Comparison of ENCODE assay signal across 29 mouse cellular contexts in the genomic region with DNA sequence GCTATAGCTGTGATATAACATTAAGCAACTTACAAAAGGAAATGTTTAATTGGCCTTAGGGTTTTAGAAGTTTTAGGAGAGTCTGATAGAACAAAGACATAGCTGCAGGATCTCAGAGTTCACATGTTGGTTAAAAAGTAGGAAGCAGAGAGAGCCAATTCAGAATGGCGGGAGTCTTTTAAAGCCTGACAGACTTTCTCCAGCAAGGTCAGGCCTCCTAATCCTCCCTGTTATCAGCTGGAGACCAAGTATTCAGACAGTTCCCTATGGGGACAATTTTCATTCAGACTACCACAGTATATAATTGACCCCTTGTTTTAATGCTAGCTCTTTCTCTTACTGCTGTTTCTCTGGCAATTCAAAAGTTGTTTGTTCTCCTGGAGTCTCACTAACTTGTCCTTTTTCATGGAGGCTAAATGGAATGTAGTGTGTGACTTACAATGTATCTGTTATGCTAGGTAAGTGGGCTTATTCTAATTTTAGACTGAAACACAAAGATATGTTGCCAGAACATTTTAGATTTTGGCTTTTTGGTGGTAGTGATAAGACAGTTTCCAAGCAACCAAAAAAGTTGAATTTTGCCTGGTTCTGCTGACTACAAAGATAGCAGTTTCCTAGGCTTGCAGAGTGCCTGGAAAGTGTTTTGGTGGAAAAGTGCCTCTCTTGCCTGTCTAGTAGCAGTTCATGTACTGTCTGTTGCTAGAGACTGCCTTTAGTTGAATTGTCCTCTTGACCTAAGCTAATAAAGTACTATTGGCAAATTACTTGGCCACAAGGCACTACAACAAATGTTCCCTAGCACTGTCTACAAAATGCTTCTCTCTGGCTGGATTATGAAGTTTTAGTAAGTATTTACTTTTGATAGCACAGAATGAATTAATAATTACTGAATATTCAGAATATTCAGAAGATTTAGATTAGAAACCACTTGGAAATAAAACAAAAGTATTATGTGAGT. TPM values are rescaled to one million over a fixed set of nuclear protein-coding genes. Genes with fewer than 3 reads are reported as not detected.
DNase-seq lines count a peak whose midpoint lies in the region; ATAC-seq and TF ChIP-seq lines count a peak whose summit lies in the region.
"Had no signal": no experiment of that assay in that cellular context is flagged by ENCODE, and none has a peak within 500 bp of the region (broad histone marks: within the 10 kb centered on the region; RNA-seq: fewer than 3 reads in every experiment).

No protein-coding gene starts in this region.

- H3K36me3 ChIP-seq in forebrain, embryonic 14.5 days (ENCODE audit: control insufficient read depth, insufficient read depth, low read length), result peaks cover under 1% of the 10 kb centered on the region; the same call in 1 of the 2 replicates
- H3K36me3 ChIP-seq in forebrain, embryonic 16.5 days (ENCODE audit: control insufficient read depth, insufficient read depth), result no peaks in the 10 kb centered on the region
- H3K36me3 ChIP-seq in liver, embryonic 11.5 days (ENCODE audit: control insufficient read depth, insufficient read depth, low read length), result no peaks in the 10 kb centered on the region; the same call in 1 of the 2 replicates
- H3K36me3 ChIP-seq in liver, postnatal 0 days (replicated peaks; ENCODE audit: insufficient read depth, low read length), result peaks cover 12% of the 10 kb centered on the region
- H3K36me3 ChIP-seq in liver, embryonic 12.5 days, result peaks cover under 1% of the 10 kb centered on the region; the same call in 1 of the 2 replicates

- H3K9ac ChIP-seq in forebrain, embryonic 14.5 days (ENCODE audit: low read length), result no peak overlapping the region
- H3K9ac ChIP-seq in forebrain, embryonic 16.5 days (replicated peaks; ENCODE audit: low read depth, low read length), result no peak overlapping the region
- no peak overlapping the region for H3K9ac ChIP-seq in liver, embryonic 11.5 days (ENCODE audit: low read depth, low read length)
- no peak overlapping the region; the same call in 1 of the 2 replicates for H3K9ac ChIP-seq in liver, postnatal 0 days (replicated peaks)
- H3K9ac ChIP-seq in liver, embryonic 12.5 days, result no peak overlapping the region
- H3K9ac ChIP-seq: embryonic facial prominence, embryonic 13.5 days; forebrain, postnatal 0 days; heart, embryonic 15.5 days; intestine, embryonic 15.5 days; limb, embryonic 12.5 days; lung, embryonic 15.5 days had no signal

- H3K27ac ChIP-seq in forebrain, embryonic 14.5 days (ENCODE audit: low read depth, low read length), result no peak overlapping the region
- no peak overlapping the region for H3K27ac ChIP-seq in forebrain, embryonic 16.5 days (ENCODE audit: low read length)
- H3K27ac ChIP-seq in liver, embryonic 11.5 days (ENCODE audit: low read depth, low read length), result no peak overlapping the region; the same call in 1 of the 2 replicates
- no peak overlapping the region for H3K27ac ChIP-seq in liver, postnatal 0 days (ENCODE audit: low read depth)
- no peak overlapping the region for H3K27ac ChIP-seq in liver, embryonic 12.5 days
- H3K27ac ChIP-seq: embryonic facial prominence, embryonic 13.5 days; heart, adult 2 months; heart, embryonic 15.5 days; intestine, embryonic 15.5 days; limb, embryonic 12.5 days; lung, embryonic 15.5 days had no signal

- H3K9me3 ChIP-seq in forebrain, embryonic 14.5 days (replicated peaks; ENCODE audit: control insufficient read depth, low read length), result no peaks in the 10 kb centered on the region
- no peaks in the 10 kb centered on the region for H3K9me3 ChIP-seq in forebrain, embryonic 16.5 days (ENCODE audit: control insufficient read depth, low read length)
- H3K9me3 ChIP-seq in liver, embryonic 11.5 days (ENCODE audit: control insufficient read depth, low read length), result no peaks in the 10 kb centered on the region
- H3K9me3 ChIP-seq in liver, postnatal 0 days (ENCODE audit: low read length), result no peaks in the 10 kb centered on the region
- no peaks in the 10 kb centered on the region for H3K9me3 ChIP-seq in liver, embryonic 12.5 days (replicated peaks)
- H3K9me3 ChIP-seq: embryonic facial prominence, embryonic 13.5 days; heart, embryonic 15.5 days; intestine, embryonic 15.5 days; limb, embryonic 12.5 days; lung, embryonic 15.5 days had no signal

- no peak for TF ChIP-seq CTCF in liver, postnatal 0 days (IDR thresholded peaks at IDR 0.05; ENCODE audit: low read depth)

- no peak for TF ChIP-seq EP300 in liver, postnatal 0 days (IDR thresholded peaks at IDR 0.05; ENCODE audit: low read depth)

- H3K27me3 ChIP-seq in forebrain, embryonic 14.5 days (replicated peaks; ENCODE audit: control insufficient read depth, insufficient read depth, low read length), result no peaks in the 10 kb centered on the region
- no peaks in the 10 kb centered on the region for H3K27me3 ChIP-seq in forebrain, embryonic 16.5 days (replicated peaks; ENCODE audit: control insufficient read depth, insufficient read depth, low read length)
- H3K27me3 ChIP-seq in liver, embryonic 11.5 days (replicated peaks; ENCODE audit: control insufficient read depth, insufficient read depth, low read length), result no peaks in the 10 kb centered on the region
- no peaks in the 10 kb centered on the region for H3K27me3 ChIP-seq in liver, postnatal 0 days (ENCODE audit: insufficient read depth, low read length)
- no peaks in the 10 kb centered on the region for H3K27me3 ChIP-seq in liver, embryonic 12.5 days (replicated peaks)
- H3K27me3 ChIP-seq: embryonic facial prominence, embryonic 13.5 days; heart, embryonic 15.5 days; intestine, embryonic 15.5 days; limb, embryonic 12.5 days; lung, embryonic 15.5 days had no signal

- WGBS in forebrain, embryonic 14.5 days, result 27% methylated on average over 1 of the region's 1 CpGs
- WGBS in forebrain, embryonic 16.5 days, result 39% methylated on average over 1 of the region's 1 CpGs
- WGBS in liver, embryonic 11.5 days, result 46% methylated on average over 1 of the region's 1 CpGs
- WGBS in liver, postnatal 0 days (ENCODE audit: insufficient replicate concordance), result 54% methylated on average over 1 of the region's 1 CpGs
- WGBS in liver, embryonic 12.5 days (ENCODE audit: insufficient replicate concordance), result 26% methylated on average over 1 of the region's 1 CpGs

- no peaks in the 10 kb centered on the region for H3K4me1 ChIP-seq in forebrain, embryonic 14.5 days (ENCODE audit: control insufficient read depth, insufficient read depth, low read length)
- H3K4me1 ChIP-seq in forebrain, embryonic 16.5 days (replicated peaks; ENCODE audit: control insufficient read depth, insufficient read depth, low read length), result no peaks in the 10 kb centered on the region
- H3K4me1 ChIP-seq in liver, embryonic 11.5 days (replicated peaks; ENCODE audit: control insufficient read depth, insufficient read depth, low read length), result peaks cover 2% of the 10 kb centered on the region; the same call in 1 of the 2 replicates
- H3K4me1 ChIP-seq in liver, postnatal 0 days (ENCODE audit: insufficient read depth), result peaks cover 9% of the 10 kb centered on the region; the same call in 1 of the 2 replicates
- H3K4me1 ChIP-seq in liver, embryonic 12.5 days, result peaks cover 16% of the 10 kb centered on the region
- H3K4me1 ChIP-seq: embryonic facial prominence, embryonic 13.5 days; intestine, embryonic 15.5 days; limb, embryonic 12.5 days; lung, embryonic 15.5 days had no signal

- no peak for ATAC-seq in forebrain, embryonic 14.5 days
- no peak for ATAC-seq in forebrain, embryonic 16.5 days
- ATAC-seq in liver, embryonic 11.5 days (replicated peaks; ENCODE audit: low FRiP score), result 0 out of 2 replicates have a peak, but pooled peaks have one; percentile 49
- ATAC-seq in liver, postnatal 0 days, result no peak
- peak; percentile 40; the same call in 1 of the 2 replicates for ATAC-seq in liver, embryonic 12.5 days
- ATAC-seq in megakaryocyte-erythroid progenitor cell, adult 5-6 weeks (replicated peaks; ENCODE audit: low FRiP score, low TSS enrichment, poor library complexity, severe bottlenecking), result peak; percentile 82
- no peak for ATAC-seq in erythroid progenitor cell, adult 5-6 weeks (replicated peaks; ENCODE audit: low FRiP score, poor library complexity, severe bottlenecking)
- ATAC-seq: forebrain, postnatal 0 days; hindbrain, embryonic 16.5 days; intestine, embryonic 15.5 days; midbrain, embryonic 16.5 days had no signal

- DNase-seq in forebrain, embryonic 14.5 days (ENCODE audit: low spot score), result peak; percentile 9
- no peak for DNase-seq in liver, embryonic 11.5 days (ENCODE audit: low spot score)
- no peak for DNase-seq in liver, postnatal 0 days
- no peak for DNase-seq in retina, embryonic 14.5 days (ENCODE audit: low spot score)
- DNase-seq: adrenal gland, adult 2 months; cerebellum, adult 2 months; cerebellum, postnatal 36 days; embryo, embryonic 11 days; forebrain, postnatal 0 days; gastrocnemius, postnatal 25 days; heart, adult 2 months; heart, postnatal 4 days; kidney, adult 8-10 months; kidney, postnatal 10 days; lung, postnatal 36 days; right cerebral cortex, postnatal 14 days; thymus, postnatal 14 days had no signal

- no peak overlapping the region for H3K4me2 ChIP-seq in forebrain, embryonic 14.5 days (ENCODE audit: low read length)
- no peak overlapping the region for H3K4me2 ChIP-seq in forebrain, embryonic 16.5 days (ENCODE audit: low read length)
- no peak overlapping the region for H3K4me2 ChIP-seq in liver, embryonic 11.5 days
- no peak overlapping the region for H3K4me2 ChIP-seq in liver, postnatal 0 days (ENCODE audit: low read depth, low read length)
- no peak overlapping the region for H3K4me2 ChIP-seq in liver, embryonic 12.5 days
- H3K4me2 ChIP-seq: embryonic facial prominence, embryonic 13.5 days; heart, embryonic 15.5 days; intestine, embryonic 15.5 days; limb, embryonic 12.5 days; lung, embryonic 15.5 days had no signal

- no peak overlapping the region for H3K4me3 ChIP-seq in forebrain, embryonic 14.5 days (ENCODE audit: low read depth, low read length)
- no peak overlapping the region for H3K4me3 ChIP-seq in forebrain, embryonic 16.5 days (replicated peaks; ENCODE audit: low read length)
- H3K4me3 ChIP-seq in liver, embryonic 11.5 days (ENCODE audit: low read depth, low read length), result no peak overlapping the region
- no peak overlapping the region for H3K4me3 ChIP-seq in liver, postnatal 0 days (ENCODE audit: low read depth, low read length)
- H3K4me3 ChIP-seq in liver, embryonic 12.5 days, result no peak overlapping the region
- H3K4me3 ChIP-seq: embryonic facial prominence, embryonic 13.5 days; erythroblast, embryonic 14.5 days; heart, adult 2 months; heart, embryonic 15.5 days; intestine, embryonic 15.5 days; limb, embryonic 12.5 days; lung, embryonic 15.5 days had no signal

RNA-seq across cellular contexts. Expression of a gene that starts 15.5 kb away (rescaled TPM):
- polyA plus RNA-seq in forebrain, embryonic 14.5 days (2014; fragmentation: Nextera tagmentation; extraction: Ambion mirVana), result 35.4 and 38.9 TPM in 2 replicates
- 34.3 and 35.7 TPM in 2 replicates for polyA plus RNA-seq in forebrain, embryonic 16.5 days (2015; fragmentation: Nextera tagmentation; extraction: Ambion mirVana)
- polyA plus RNA-seq in liver, embryonic 11.5 days (2014; fragmentation: Nextera tagmentation; extraction: Ambion mirVana), result 24.0 and 25.2 TPM in 2 replicates
- 24.2 and 30.9 TPM in 2 replicates for polyA plus RNA-seq in liver, postnatal 0 days (2015; fragmentation: Nextera tagmentation; extraction: Ambion mirVana)
- polyA plus RNA-seq in liver, embryonic 12.5 days (2016; fragmentation: Nextera tagmentation; extraction: Ambion mirVana), result 16.7 and 18.8 TPM in 2 replicates
- total RNA-seq in megakaryocyte-erythroid progenitor cell, adult 5-6 weeks (2014; fragmentation: Nextera tagmentation), result 22.9 and 24.2 TPM in 2 replicates
- total RNA-seq in megakaryocyte-erythroid progenitor cell, adult 5-6 weeks (2017), result 11.3 and 15.1 TPM in 2 replicates
- 19.8 and 24.3 TPM in 2 replicates for total RNA-seq in erythroid progenitor cell, adult 5-6 weeks (2015; ENCODE audit: low replicate concordance)
- 12.9 and 19.5 TPM in 2 replicates for total RNA-seq in erythroid progenitor cell, adult 5-6 weeks (2017; ENCODE audit: low replicate concordance)

RNA-seq across cellular contexts. Expression of a gene that starts 39.0 kb away (rescaled TPM):
- polyA plus RNA-seq in forebrain, embryonic 14.5 days (2014; fragmentation: Nextera tagmentation; extraction: Ambion mirVana), result 34.5 and 39.5 TPM in 2 replicates
- 34.2 and 40.1 TPM in 2 replicates for polyA plus RNA-seq in forebrain, embryonic 16.5 days (2015; fragmentation: Nextera tagmentation; extraction: Ambion mirVana)
- 31.1 and 32.7 TPM in 2 replicates for polyA plus RNA-seq in liver, embryonic 11.5 days (2014; fragmentation: Nextera tagmentation; extraction: Ambion mirVana)
- polyA plus RNA-seq in liver, postnatal 0 days (2015; fragmentation: Nextera tagmentation; extraction: Ambion mirVana), result 10.6 and 10.7 TPM in 2 replicates
- polyA plus RNA-seq in liver, embryonic 12.5 days (2016; fragmentation: Nextera tagmentation; extraction: Ambion mirVana), result 19.1 and 19.6 TPM in 2 replicates
- total RNA-seq in megakaryocyte-erythroid progenitor cell, adult 5-6 weeks (2014; fragmentation: Nextera tagmentation), result 29.5 and 34.0 TPM in 2 replicates
- 48.2 and 98.0 TPM in 2 replicates for total RNA-seq in megakaryocyte-erythroid progenitor cell, adult 5-6 weeks (2017)
- total RNA-seq in erythroid progenitor cell, adult 5-6 weeks (2015; ENCODE audit: low replicate concordance), result 25.9 and 34.4 TPM in 2 replicates
- total RNA-seq in erythroid progenitor cell, adult 5-6 weeks (2017; ENCODE audit: low replicate concordance), result 18.0 and 29.3 TPM in 2 replicates

RNA-seq across cellular contexts. Expression of a gene that starts 45.5 kb away (rescaled TPM):
- polyA plus RNA-seq in forebrain, embryonic 14.5 days (2014; fragmentation: Nextera tagmentation; extraction: Ambion mirVana), result 3.1 and 4.1 TPM in 2 replicates
- 3.8 and 4.3 TPM in 2 replicates for polyA plus RNA-seq in forebrain, embryonic 16.5 days (2015; fragmentation: Nextera tagmentation; extraction: Ambion mirVana)
- 4.2 and 4.4 TPM in 2 replicates for polyA plus RNA-seq in liver, embryonic 11.5 days (2014; fragmentation: Nextera tagmentation; extraction: Ambion mirVana)
- polyA plus RNA-seq in liver, postnatal 0 days (2015; fragmentation: Nextera tagmentation; extraction: Ambion mirVana), result 1.6 and 2.0 TPM in 2 replicates
- 3.5 and 3.6 TPM in 2 replicates for polyA plus RNA-seq in liver, embryonic 12.5 days (2016; fragmentation: Nextera tagmentation; extraction: Ambion mirVana)
- 1.4 and 2.6 TPM in 2 replicates for total RNA-seq in megakaryocyte-erythroid progenitor cell, adult 5-6 weeks (2014; fragmentation: Nextera tagmentation)
- 0.23 TPM in 1 of 2 replicates, not detected in the other for total RNA-seq in megakaryocyte-erythroid progenitor cell, adult 5-6 weeks (2017)
- 1.7 and 2.9 TPM in 2 replicates for total RNA-seq in erythroid progenitor cell, adult 5-6 weeks (2015; ENCODE audit: low replicate concordance)
- 0.77 TPM in 1 of 2 replicates, not detected in the other for total RNA-seq in erythroid progenitor cell, adult 5-6 weeks (2017; ENCODE audit: low replicate concordance)

RNA-seq across cellular contexts. Expression of a gene that starts 55.0 kb away (rescaled TPM):
- 14.8 and 21.8 TPM in 2 replicates for polyA plus RNA-seq in forebrain, embryonic 14.5 days (2014; fragmentation: Nextera tagmentation; extraction: Ambion mirVana)
- 23.4 and 27.3 TPM in 2 replicates for polyA plus RNA-seq in forebrain, embryonic 16.5 days (2015; fragmentation: Nextera tagmentation; extraction: Ambion mirVana)
- 23.1 and 23.2 TPM in 2 replicates for polyA plus RNA-seq in liver, embryonic 11.5 days (2014; fragmentation: Nextera tagmentation; extraction: Ambion mirVana)
- polyA plus RNA-seq in liver, postnatal 0 days (2015; fragmentation: Nextera tagmentation; extraction: Ambion mirVana), result 14.3 and 15.1 TPM in 2 replicates
- 17.7 and 18.3 TPM in 2 replicates for polyA plus RNA-seq in liver, embryonic 12.5 days (2016; fragmentation: Nextera tagmentation; extraction: Ambion mirVana)
- total RNA-seq in megakaryocyte-erythroid progenitor cell, adult 5-6 weeks (2014; fragmentation: Nextera tagmentation), result 10.1 and 18.1 TPM in 2 replicates
- total RNA-seq in megakaryocyte-erythroid progenitor cell, adult 5-6 weeks (2017), result 14.0 and 15.0 TPM in 2 replicates
- total RNA-seq in erythroid progenitor cell, adult 5-6 weeks (2015; ENCODE audit: low replicate concordance), result 5.8 and 6.7 TPM in 2 replicates
- total RNA-seq in erythroid progenitor cell, adult 5-6 weeks (2017; ENCODE audit: low replicate concordance), result 2.7 TPM in 1 of 2 replicates, not detected in the other

RNA-seq across cellular contexts. Expression of a gene that starts 55.0 kb away (rescaled TPM):
- polyA plus RNA-seq in forebrain, embryonic 14.5 days (2014; fragmentation: Nextera tagmentation; extraction: Ambion mirVana), result 0.50 and 0.85 TPM in 2 replicates
- polyA plus RNA-seq in forebrain, embryonic 16.5 days (2015; fragmentation: Nextera tagmentation; extraction: Ambion mirVana), result 0.83 and 0.96 TPM in 2 replicates
- 2.0 and 2.4 TPM in 2 replicates for polyA plus RNA-seq in liver, embryonic 11.5 days (2014; fragmentation: Nextera tagmentation; extraction: Ambion mirVana)
- polyA plus RNA-seq in liver, postnatal 0 days (2015; fragmentation: Nextera tagmentation; extraction: Ambion mirVana), result 0.95 and 1.2 TPM in 2 replicates
- polyA plus RNA-seq in liver, embryonic 12.5 days (2016; fragmentation: Nextera tagmentation; extraction: Ambion mirVana), result 1.2 and 1.5 TPM in 2 replicates
- total RNA-seq in megakaryocyte-erythroid progenitor cell, adult 5-6 weeks (2014; fragmentation: Nextera tagmentation), result 2.4 and 2.7 TPM in 2 replicates
- total RNA-seq in megakaryocyte-erythroid progenitor cell, adult 5-6 weeks (2017), result 1.7 and 1.9 TPM in 2 replicates
- 2.5 TPM in 1 of 2 replicates, not detected in the other for total RNA-seq in erythroid progenitor cell, adult 5-6 weeks (2015; ENCODE audit: low replicate concordance)
- total RNA-seq in erythroid progenitor cell, adult 5-6 weeks (2017; ENCODE audit: low replicate concordance), result 0.08 TPM in 1 of 2 replicates, not detected in the other

Comparison
In these comparisons a context has a peak if more than half of its experiments do, and no peak if none do; other contexts are left out.
1. ATAC-seq: peak in liver, embryonic 11.5 days (single experiment), liver, embryonic 12.5 days (single experiment) and megakaryocyte-erythroid progenitor cell, adult 5-6 weeks (single experiment); none in forebrain, embryonic 14.5 days (single experiment), forebrain, embryonic 16.5 days (single experiment), liver, postnatal 0 days (single experiment) and erythroid progenitor cell, adult 5-6 weeks (single experiment).